Mouse (Mus musculus) A20 (cell line): Measurements from ENCODE around the gene Lrrc41.
A peak's percentile ranks its signal among the peaks of the same experiment; 100 is the strongest.

Source experiments
- DNase-seq: peaks from one replicate; pipeline ENCODE4 v3.0.0-alpha.2; 2011; ENCODE audit warnings: low read depth, low spot score

Lrrc41 gene

DNA sequence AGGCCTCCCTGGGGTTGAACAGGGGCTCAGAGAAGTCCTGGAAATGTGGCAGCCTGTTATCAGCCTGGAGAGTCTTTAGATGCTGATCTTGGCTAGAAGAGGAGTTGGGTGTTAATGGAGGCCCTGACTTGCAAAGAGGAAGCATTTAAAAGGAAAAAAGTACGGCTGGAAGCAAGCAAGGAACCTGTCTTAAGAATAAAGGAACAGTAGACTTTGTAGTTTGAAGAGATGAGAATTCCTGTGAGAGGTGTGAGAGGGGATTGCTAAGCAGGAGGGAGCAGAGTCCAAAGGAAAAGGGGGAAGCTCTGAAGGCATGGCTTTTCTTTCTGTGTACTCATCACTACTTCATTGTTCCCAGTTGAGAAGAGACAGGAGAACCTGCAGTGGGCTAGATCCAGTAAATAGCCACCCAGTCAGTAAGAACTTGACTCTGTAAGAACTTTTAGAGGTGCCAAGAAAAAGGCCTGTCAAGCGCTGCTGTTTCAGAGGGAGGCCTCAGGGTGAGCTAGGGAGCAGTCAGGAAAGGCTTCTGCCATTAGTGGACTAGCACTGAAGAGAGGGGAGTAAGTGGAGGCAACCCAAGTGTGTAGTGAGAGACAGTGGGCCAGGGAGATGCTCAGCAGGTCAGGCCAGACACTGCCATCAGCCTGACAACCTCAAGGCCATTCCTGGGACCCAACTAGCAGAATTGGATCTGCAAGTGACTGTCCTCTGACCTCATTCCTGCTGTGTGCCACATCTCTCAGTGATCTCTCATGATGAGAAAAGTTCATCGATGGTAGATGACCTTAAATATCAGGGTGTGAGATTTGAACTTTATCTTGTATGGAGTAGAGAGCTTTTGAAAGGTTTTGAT, 2.4 kb downstream of the Lrrc41 start:
- DNase-seq, result peak; percentile 24

DNA sequence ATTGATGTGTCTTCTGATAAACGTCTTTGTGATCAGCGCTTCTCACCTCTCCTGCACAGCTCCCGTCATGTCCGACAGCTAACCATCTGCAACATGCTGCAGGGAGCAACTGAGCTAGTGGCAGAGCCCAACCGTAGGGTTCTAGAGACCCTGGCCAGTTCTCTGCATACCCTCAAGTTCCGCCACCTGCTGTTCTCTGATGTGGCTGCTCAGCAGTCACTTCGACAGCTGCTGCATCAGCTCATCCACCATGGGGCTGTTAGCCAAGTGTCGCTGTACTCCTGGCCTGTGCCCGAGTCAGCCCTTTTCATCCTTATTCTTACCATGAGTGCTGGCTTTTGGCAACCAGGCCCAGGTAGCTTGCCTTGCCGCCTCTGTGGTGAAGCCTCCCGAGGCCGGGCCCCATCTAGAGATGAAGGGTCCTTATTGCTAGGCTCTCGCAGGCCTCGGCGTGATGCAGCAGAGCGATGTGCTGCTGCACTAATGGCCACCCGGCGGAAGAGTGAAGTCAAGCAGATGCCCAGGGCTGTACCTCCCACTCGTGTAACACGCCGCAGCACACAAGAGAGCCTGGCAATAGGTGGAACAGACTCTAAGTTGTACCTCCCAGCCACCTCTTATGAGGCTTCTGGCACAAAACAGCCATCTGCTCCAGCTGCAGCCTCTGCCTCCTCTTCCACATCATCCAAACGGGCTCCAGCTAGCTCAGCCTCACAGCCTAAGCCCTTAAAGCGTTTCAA, 13.6 kb downstream of the Lrrc41 start:
- no peak for DNase-seq

DNA sequence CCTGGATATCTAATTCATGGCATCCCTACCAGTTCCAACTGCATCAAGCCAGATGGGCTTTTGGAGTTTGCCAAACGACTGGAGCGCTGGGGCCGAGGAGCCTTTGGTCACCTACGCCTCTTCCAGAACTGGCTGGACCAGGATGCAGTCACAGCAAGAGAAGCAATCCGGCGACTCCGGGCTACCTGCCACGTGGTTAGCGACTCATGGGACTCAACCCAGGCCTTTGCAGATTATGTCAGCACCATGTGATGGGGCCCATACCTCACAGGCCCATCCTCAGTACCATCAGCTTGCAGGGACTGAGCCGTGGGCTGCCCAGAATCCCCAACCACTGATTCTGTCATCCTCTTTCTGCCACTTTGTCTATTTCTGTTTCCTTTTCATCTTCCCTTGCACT, 21.2 kb downstream of the Lrrc41 start:
- DNase-seq, result no peak

DNA sequence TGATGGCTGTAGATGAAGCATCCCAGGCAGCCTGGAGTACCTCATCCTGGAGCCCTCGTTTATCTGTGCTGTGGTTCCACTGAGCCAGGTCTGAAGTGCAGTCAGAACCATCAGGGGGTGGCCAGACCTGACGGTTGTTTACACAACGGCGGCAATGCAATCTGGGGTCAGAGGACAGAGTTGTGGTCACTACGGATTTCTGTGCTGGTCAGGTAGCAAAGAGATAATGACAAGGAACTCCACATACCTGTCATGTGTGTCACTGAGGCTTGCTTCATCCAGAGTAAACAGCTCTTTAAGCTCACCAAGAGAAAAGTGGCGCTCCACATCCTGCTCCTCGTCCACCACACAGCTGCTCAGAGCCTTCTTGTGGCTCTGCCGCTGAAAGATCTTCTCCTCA, 22.1 kb downstream of the Lrrc41 start:
- DNase-seq, result no peak

DNA sequence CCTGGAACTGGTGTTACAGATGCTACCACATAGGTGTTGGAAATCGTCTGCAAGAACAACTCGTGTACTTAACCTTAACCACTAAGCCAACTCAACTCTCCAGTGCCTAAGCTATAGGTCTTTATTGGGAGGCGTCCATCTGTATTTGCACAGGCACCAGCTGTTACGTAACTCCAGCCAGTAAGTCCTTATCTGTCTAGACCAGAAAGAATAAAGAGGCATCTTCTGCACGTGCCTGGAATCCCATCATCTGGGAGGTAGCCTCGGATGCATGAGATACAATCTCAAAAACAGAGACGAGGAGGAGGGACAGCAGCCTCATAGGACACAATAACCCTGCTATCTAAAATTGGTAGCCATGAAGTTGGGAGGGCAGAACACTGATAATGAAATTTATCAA, 25.9 kb downstream of the Lrrc41 start:
- DNase-seq, result no peak

DNA sequence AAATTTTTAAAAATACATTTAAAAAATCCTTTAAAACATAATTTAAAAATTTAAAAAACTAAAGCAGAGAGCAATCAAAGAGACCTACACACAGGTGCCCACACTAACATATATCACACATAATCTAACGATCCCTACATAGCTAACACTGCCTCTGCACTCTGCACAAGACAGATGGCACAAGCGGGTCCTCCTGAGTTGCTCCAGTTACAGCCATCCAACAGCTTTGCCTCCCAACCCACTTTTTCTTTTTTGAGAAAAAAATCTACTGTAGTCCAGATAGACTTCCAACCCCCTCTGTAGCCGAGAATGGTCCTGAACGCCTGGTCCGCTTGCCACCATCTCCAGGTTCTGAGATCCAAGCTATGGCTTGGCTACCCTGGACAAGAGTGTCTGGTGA, 30.2 kb downstream of the Lrrc41 start:
- DNase-seq, result no peak

DNA sequence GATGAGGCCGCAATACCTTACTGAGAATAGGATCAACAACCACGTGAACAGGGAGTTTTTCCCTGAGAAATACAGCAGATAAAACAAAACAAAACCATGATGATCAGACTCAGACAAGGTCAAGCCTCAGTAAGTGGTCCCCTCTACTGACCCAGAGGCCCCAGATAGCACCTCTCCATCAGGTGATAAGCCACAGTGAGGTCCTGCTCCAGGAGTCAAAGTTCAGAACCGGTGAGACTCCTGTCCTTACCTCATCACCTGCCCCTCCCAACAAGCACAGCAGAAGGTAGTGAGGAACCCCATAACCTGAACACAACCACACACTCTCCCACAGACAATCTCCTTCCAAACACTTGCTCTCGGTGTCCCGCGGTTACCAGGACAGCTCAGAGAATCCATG, 35.6 kb downstream of the Lrrc41 start:
- DNase-seq, result no peak

DNA sequence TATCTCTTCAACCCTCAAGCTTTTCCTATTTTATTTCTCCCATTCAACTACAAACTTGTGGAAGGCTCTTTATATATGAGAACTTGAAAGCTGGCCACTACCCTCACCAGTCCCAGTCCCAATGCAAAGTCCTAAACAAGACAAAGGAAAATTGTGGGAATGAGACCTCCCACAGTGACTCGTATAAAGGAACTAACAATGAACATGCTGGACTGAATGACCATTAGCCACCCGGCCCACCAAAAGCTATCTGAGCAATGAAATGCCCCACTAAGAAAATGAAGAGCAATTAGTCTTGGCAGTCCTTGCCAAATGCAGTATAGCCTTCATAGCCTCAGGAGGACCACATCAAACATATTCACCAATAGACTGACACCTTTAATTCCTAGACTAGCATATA, 36.4 kb downstream of the Lrrc41 start:
- DNase-seq, result no peak

DNA sequence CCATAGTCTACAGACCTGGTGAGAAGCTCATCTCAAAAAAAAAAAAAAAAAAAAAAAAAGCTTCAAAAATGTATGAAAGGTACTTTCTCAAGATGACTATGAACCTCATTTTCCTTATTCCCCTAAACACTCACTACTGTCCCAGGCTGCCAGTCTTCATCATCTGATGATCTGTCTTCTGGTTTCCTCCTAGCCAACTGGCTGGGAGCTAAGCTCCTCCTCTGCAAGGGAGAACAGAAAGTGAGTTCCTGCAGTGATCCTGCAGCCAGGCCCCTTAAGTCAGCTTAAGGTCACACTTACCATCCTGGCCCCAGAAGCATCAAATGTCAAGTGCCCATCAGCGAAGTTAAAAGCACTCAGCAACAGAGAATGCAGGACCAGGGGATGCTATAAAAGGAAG, 47.7 kb downstream of the Lrrc41 start:
- peak; percentile 49 for DNase-seq

DNA sequence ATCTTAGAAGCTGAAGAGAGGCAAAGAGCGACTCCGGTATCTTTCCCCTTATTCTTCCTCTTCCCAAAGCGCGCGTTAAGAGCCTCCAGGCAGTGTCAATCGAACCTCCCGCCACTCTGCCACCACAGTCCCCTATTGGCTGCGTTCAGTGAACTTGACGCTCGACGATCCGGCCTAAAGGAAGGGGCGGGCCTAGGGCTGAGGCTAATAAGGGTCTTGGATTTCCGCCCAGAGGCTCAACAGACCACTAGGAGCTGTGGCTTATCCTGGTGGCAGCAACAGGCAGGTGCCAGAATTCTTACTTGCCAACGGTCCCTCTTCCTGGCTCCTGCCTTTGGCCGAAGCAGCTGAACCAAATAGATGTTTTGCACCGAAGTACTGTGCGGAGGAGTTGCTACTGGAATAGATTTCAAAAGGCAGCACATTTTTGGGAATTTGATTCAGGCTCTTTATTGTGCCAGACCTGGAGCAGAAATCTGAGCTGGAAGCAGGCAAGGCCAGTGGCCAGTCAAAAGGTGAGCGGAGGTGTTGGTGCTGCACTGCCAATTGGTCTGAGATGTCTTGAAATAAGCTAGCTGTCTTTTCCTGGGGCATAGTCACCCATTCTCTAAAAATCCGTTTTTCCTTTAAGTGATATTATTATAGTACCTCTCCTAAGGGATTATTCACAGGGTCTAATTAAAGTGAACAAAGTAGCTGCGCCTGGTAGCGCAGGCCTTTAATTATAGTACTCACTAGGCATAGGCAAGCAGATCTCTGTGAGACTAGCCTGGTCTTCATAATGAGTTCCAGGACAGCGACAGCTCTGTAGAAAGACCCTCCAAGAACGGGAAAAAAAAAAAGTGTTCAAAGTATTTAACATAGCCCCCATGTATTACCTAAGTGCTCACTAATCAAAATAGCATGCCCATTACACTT, 48.8 kb downstream of the Lrrc41 start, which contains the start of the genes Rad54l and Pomgnt1:
Gene Rad54l, minus strand, starts transcription at position 89 of the 918 bp plus-strand sequence.
Gene Pomgnt1, plus strand, starts transcription at position 239 of the 918 bp plus-strand sequence.
- peak; percentile 92 for DNase-seq

DNA sequence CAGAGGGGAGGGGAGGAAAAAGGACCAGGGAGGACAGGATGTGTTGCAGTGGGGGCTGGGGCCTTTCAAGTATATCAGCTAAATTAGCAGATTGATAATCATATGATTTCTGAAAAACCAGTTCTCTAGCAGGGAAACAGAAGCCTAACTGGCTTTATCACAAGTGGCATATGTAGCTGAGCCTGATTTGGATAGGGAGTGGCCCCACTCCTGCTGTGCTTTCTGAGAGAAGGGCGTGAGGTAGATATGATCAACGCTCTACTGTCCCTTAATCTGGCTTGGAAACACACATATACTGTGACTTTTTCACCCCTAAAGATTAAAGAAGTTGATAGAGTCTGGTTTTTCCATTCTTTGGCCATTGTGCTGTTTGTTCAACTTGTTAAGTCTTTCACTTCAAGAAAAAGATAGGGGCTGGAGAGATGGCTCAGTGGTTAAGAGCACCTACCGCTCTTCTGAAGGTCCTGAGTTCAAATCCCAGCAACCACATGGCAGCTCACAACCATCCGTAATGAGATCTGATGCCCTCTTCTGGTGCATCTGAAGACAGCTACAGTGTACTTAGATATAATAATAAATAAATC, 50.8 kb downstream of the Lrrc41 start:
- no peak for DNase-seq

DNA sequence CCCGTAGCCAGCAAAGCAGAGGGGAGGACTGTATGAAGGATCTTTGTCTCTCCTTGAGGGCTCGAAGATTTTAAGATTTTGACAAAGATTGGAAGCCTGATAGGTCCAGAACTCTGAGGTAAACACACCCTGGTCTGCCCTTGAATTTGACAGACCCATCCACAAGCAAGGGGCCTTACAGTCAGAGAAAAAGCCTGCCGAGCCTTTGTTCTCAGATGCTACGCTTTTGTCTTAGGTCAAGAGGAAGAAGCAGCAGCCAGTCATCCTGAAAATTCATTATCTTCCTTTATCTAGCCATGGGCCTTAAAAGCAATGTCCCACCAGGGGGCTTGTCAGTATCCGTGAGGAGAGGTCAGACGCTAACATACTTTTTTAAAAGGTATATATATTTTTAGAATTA, 52.9 kb downstream of the Lrrc41 start:
- no peak for DNase-seq

DNA sequence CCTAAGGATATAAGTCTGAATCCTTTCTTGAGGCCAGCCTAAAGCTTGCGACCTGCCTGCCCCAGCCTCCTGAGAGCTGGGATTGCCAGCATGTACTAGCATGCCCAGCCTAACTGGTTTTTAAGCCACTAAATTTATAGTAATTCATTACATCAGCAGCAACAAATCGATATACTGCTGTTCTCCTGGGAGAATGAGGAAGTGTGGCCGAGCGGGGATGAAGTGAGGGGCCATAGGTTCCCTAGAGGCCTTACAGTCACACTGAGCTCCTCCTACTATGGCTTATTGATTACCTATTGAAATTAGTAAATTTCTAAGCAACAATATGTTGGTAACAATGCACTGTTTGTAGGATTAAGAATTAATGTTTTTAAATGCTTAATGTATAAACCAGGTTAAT, 58.1 kb downstream of the Lrrc41 start:
- DNase-seq, result no peak

DNA sequence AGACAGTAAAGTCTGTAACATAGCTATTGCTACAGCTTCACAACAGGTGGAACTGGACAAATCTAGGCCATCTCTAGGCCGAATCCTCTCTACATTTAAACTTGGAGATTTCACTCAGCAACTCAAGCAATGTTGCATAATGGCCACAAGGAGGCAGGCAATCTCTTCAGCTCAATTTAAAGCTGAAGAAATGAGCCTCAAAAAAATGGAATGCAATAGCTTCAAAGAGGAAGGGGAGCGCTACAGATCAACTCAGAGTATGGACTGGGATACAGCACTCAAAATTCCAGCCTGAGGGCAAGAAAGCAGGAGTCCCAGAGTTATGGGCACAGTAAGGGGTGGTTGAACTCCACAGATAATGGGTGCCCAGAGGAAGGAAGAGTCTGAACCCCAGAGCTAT, 59.9 kb downstream of the Lrrc41 start:
- DNase-seq, result peak; percentile 66

DNA sequence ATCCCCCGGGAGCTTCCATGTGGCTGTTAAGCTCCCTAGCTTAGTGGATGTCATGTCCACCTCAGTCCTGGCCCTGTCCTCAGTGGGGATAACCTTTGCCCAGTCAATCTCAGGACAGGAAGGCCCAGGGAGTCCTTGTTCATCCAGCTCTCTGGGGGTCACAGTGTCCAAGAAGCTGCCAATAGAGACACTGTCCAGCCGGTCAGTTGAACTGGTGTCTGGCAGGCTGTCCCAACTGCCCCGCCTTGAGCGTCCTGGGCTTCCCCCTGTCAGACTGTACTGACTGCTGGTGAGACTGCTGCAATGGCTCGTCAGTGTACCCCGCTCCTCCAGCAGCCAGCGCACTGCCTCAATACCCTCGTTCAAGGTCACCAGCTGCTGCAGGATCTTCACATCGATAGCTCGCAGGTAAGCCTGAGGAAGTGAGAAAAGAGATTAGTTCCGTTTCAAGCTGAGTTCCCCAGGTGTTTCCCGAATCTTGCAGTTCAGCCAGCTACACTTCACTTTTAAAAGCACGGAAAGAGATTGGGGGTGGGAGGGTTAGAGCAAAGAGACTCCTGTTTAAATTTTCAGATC, 62.4 kb downstream of the Lrrc41 start:
- DNase-seq, result peak; percentile 90

DNA sequence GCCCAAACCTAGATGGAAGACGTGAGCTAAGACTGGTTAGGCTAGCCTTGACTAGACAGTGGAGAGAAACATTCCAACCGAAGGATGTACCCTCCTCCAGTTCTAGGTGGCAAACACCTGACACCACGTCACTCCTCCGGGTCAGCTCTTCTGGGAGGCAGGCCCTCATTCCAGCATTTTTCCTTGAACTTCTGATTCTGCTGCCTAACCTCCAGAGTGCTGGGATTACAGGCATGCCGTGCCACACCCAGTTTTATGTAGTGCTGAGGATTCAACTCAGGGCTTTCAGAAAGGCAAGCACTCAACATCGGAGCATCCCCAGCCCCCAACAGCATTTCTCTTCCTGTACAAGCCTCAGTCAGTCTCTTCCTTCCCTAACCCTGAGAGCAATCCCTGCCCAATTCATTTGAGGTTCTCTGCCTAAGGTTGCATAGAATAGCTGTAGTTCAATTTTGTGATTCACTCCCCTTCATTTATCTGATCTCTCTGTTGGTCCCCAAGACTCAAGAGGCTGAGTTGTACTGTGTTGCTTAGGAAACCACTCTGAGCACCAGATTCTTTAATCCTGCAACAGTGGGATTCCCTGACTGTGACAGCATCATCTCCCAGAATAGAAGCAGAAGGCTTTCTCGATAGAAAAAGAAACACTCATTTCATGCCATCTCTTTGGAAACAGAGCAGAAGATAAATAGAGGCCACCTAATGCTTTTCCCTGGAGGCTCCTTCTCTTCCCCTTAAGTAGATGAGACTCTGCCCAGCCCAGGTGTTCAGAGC, 65.9 kb downstream of the Lrrc41 start:
- no peak for DNase-seq

DNA sequence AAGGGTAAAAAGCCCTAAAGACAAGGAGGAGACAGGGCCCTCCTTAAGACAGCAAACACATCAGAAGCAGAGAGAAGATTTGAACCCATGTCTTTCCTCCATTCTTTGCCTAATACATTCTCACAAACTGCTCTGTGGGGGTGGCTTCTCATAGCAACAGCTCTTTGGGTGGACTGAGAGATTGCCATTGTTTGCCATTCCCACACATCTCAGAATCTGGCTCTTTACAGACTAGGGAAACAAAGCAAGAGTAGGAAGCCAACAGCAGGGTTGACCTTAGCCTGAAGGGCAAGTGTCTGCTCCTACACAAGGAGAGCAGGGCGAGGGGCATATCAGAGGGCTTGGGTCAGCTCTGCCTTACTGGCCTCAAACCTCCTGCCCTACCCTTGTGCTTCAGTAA, 66.7 kb downstream of the Lrrc41 start:
- DNase-seq, result no peak

DNA sequence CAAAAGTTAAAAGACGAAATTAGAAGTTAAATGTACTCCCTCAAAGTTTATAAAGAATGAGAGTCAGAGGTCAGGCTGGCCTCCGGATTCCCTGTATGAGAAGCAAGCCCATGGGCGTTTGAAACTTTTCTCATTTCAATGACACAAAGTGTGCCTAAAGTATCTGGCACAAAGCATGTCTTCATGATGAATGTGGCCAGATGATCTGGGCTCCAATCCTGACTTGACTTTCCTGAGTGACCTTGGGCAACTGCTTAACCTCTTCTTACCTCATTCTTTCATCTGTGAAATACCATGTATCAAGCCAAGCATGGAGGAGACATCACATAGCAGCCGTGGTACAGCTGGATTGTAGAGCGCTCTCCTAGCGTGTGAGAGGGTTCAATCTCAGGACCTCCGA, 67.2 kb downstream of the Lrrc41 start:
- DNase-seq, result no peak

DNA sequence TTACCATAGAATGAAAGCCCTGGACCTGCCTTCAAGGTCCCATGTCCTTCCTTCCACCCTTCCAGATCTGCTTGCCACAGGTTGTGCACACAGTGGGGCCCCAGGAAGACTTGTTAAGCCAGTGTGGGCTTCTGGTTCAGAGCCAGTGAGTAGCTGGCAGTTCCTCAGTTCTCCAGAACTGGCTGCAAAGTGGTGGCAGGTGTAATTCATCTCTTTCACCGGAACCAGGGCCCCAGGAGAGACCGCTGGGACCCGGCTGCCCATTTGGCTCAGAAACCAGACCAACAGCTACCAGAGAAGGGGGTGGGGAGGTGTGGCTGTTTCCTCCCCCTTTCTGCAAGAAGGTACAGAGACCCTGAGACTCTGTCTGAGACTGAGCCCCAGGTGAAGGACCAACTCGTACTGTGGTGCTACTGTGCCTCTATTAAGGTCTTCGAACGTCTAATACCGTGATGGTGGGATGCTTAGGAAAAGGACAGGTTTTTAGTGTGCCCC, 68.3 kb downstream of the Lrrc41 start:
- DNase-seq, result peak; percentile 71
